In the genomic region with DNA sequence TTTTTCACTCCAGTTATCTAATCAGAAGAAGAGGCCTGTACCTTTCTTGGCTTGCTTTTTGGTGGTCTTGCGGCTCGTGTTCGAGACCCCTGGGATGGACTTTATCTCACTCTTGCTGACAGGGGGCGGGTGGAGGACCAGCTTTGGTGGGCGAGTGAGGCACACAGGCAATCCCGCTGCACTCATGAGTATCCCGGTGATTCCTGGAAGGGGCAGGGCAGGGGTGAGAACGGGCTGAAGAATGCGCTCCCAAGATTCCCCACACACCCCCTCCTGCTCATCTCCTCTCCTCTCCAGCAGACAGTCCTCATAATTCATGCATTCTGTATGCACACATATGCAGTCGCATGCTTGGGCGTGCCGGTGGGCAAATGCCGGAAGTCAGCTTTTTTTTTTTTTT, we compare ENCODE assay signal across 34 mouse cellular contexts. TPM values are rescaled to one million over a fixed set of nuclear protein-coding genes. Genes with fewer than 3 reads are reported as not detected.
DNase-seq lines count a peak whose midpoint lies in the region; ATAC-seq and TF ChIP-seq lines count a peak whose summit lies in the region.
"Had no signal": no experiment of that assay in that cellular context is flagged by ENCODE, and none has a peak within 500 bp of the region (broad histone marks: within the 10 kb centered on the region; RNA-seq: fewer than 3 reads in every experiment).

No protein-coding gene starts in this region.

- TF ChIP-seq EP300 in heart, adult 2 months (IDR thresholded peaks at IDR 0.05; ENCODE audit: insufficient read depth, low read depth, low read length), result no peak

- WGBS in heart, adult 2 months, result 67% methylated on average over 13 of the region's 13 CpGs
- WGBS in liver, adult 2 months, result 88% methylated on average over 13 of the region's 13 CpGs
- 70% methylated on average over 13 of the region's 13 CpGs for WGBS in liver, embryonic 12.5 days (ENCODE audit: insufficient replicate concordance)

- H3K4me1 ChIP-seq in heart, adult 2 months (ENCODE audit: control insufficient read depth, insufficient read depth, low read length), result peaks cover 15% of the 10 kb centered on the region
- peaks cover 41% of the 10 kb centered on the region for H3K4me1 ChIP-seq in liver, adult 2 months (ENCODE audit: control insufficient read depth, insufficient read depth, low read length)
- peaks cover 3% of the 10 kb centered on the region; the same call in 1 of the 2 replicates for H3K4me1 ChIP-seq in liver, embryonic 12.5 days
- peaks cover 52% of the 10 kb centered on the region for H3K4me1 ChIP-seq in E14TG2a.4 (replicated peaks; ENCODE audit: low read depth, low read length)
- H3K4me1 ChIP-seq in brown adipose tissue, adult 24 weeks (ENCODE audit: control insufficient read depth, insufficient read depth, insufficient read length, low read length), result peaks cover 44% of the 10 kb centered on the region

- peaks cover 4% of the 10 kb centered on the region for H3K36me3 ChIP-seq in heart, adult 2 months (ENCODE audit: control insufficient read depth, insufficient read depth, low read length)
- H3K36me3 ChIP-seq in liver, adult 2 months (ENCODE audit: control insufficient read depth, insufficient read depth, low read length), result 0 out of 2 replicates have a peak, but pooled peaks cover 4% of the 10 kb centered on the region
- H3K36me3 ChIP-seq in liver, embryonic 12.5 days, result 0 out of 2 replicates have a peak, but pooled peaks cover 2% of the 10 kb centered on the region
- no peaks in the 10 kb centered on the region for H3K36me3 ChIP-seq in E14TG2a.4 (ENCODE audit: insufficient read depth, low read length)
- H3K36me3 ChIP-seq: G1E; limb, embryonic 10.5 days had no signal

- peak overlapping the region; percentile 42 for H3K27ac ChIP-seq in heart, adult 2 months
- H3K27ac ChIP-seq in liver, adult 2 months (replicated peaks; ENCODE audit: insufficient read depth, low read depth, low read length), result peak overlapping the region; percentile 19; the same call in 1 of the 2 replicates
- no peak overlapping the region for H3K27ac ChIP-seq in liver, embryonic 12.5 days
- H3K27ac ChIP-seq in brown adipose tissue, adult 24 weeks (replicated peaks; ENCODE audit: low read depth, low read length), result peak overlapping the region; percentile 12; the same call in 1 of the 2 replicates
- H3K27ac ChIP-seq: embryonic facial prominence, embryonic 12.5 days; forebrain, embryonic 12.5 days; heart, embryonic 13.5 days; limb, embryonic 10.5 days had no signal

- H3K9me3 ChIP-seq in liver, embryonic 12.5 days (replicated peaks), result no peaks in the 10 kb centered on the region
- no peaks in the 10 kb centered on the region for H3K9me3 ChIP-seq in E14TG2a.4 (ENCODE audit: low read length)
- H3K9me3 ChIP-seq: embryonic facial prominence, embryonic 12.5 days; forebrain, embryonic 12.5 days; G1E; heart, embryonic 13.5 days; limb, embryonic 10.5 days; megakaryocyte, embryonic 14.5 days; midbrain, embryonic 15.5 days had no signal

- H3K27me3 ChIP-seq in heart, adult 2 months (ENCODE audit: control insufficient read depth, insufficient read depth, low read length), result no peaks in the 10 kb centered on the region
- no peaks in the 10 kb centered on the region for H3K27me3 ChIP-seq in liver, adult 2 months (ENCODE audit: control insufficient read depth, insufficient read depth, low read length)
- no peaks in the 10 kb centered on the region for H3K27me3 ChIP-seq in liver, embryonic 12.5 days (replicated peaks)
- H3K27me3 ChIP-seq in E14TG2a.4 (ENCODE audit: insufficient read depth, low read length), result peaks cover 2% of the 10 kb centered on the region
- H3K27me3 ChIP-seq: embryonic facial prominence, embryonic 12.5 days; forebrain, embryonic 12.5 days; heart, embryonic 13.5 days; megakaryocyte, embryonic 14.5 days; midbrain, embryonic 15.5 days had no signal

- no peaks in the 10 kb centered on the region for H3K79me2 ChIP-seq in heart, adult 2 months (replicated peaks; ENCODE audit: control insufficient read depth, insufficient read depth, low read length)
- H3K79me2 ChIP-seq in liver, adult 2 months (ENCODE audit: control insufficient read depth, insufficient read depth, low read length), result no peaks in the 10 kb centered on the region

- TF ChIP-seq POLR2A in heart, adult 2 months (IDR thresholded peaks at IDR 0.05; ENCODE audit: insufficient read depth, low read depth, low read length), result no peak
- no peak for TF ChIP-seq POLR2A in liver, adult 2 months (IDR thresholded peaks at IDR 0.05; ENCODE audit: extremely low read depth, insufficient read depth, low read length)

- no peak overlapping the region for H3K9ac ChIP-seq in heart, adult 2 months (ENCODE audit: low read depth, low read length)
- no peak overlapping the region for H3K9ac ChIP-seq in liver, adult 2 months (ENCODE audit: low read depth, low read length)
- no peak overlapping the region for H3K9ac ChIP-seq in liver, embryonic 12.5 days
- H3K9ac ChIP-seq: embryonic facial prominence, embryonic 12.5 days; forebrain, embryonic 12.5 days; heart, embryonic 13.5 days; liver, postnatal 0 days; midbrain, embryonic 15.5 days had no signal

- no peak for ATAC-seq in liver, embryonic 12.5 days
- no peak for ATAC-seq in erythroblast, adult 5-6 weeks (replicated peaks; ENCODE audit: low FRiP score, poor library complexity, severe bottlenecking)
- ATAC-seq: activated CD4-positive, CD25-positive, alpha-beta regulatory T cell, adult 4 months; CD4-positive, CD25-positive, alpha-beta regulatory T cell, adult 4 months; liver, postnatal 0 days; midbrain, embryonic 15.5 days had no signal

- intact Hi-C loops in heart, adult 2 months (cut with DNase I), result no loop called here

- no peak overlapping the region for H3K4me2 ChIP-seq in liver, embryonic 12.5 days
- H3K4me2 ChIP-seq: embryonic facial prominence, embryonic 12.5 days; forebrain, embryonic 12.5 days; heart, embryonic 13.5 days; midbrain, embryonic 15.5 days had no signal

- no peak overlapping the region for H3K4me3 ChIP-seq in heart, adult 2 months
- H3K4me3 ChIP-seq in liver, adult 2 months (ENCODE audit: insufficient read depth, low read depth, low read length), result no peak overlapping the region
- no peak overlapping the region for H3K4me3 ChIP-seq in liver, embryonic 12.5 days
- peak overlapping the region; percentile 35; the same call in 1 of the 2 replicates for H3K4me3 ChIP-seq in E14TG2a.4 (replicated peaks; ENCODE audit: low read length)
- H3K4me3 ChIP-seq in brown adipose tissue, adult 24 weeks (ENCODE audit: insufficient read depth, low read depth, low read length), result no peak overlapping the region
- H3K4me3 ChIP-seq: embryonic facial prominence, embryonic 12.5 days; erythroblast, embryonic 14.5 days; forebrain, embryonic 12.5 days; heart, embryonic 13.5 days; limb, embryonic 10.5 days; megakaryocyte, embryonic 14.5 days; midbrain, embryonic 15.5 days had no signal

- no peak for TF ChIP-seq CTCF in heart, adult 2 months (IDR thresholded peaks at IDR 0.05)
- TF ChIP-seq CTCF in liver, adult 2 months (IDR thresholded peaks at IDR 0.05; ENCODE audit: low read depth, low read length), result no peak
- no peak for TF ChIP-seq CTCF in E14TG2a.4 (conservative IDR thresholded peaks at IDR 0.05; ENCODE audit: low read length)

- DNase-seq in heart, adult 2 months, result no peak
- no peak for DNase-seq in heart, adult 18-20 months
- no peak for DNase-seq in liver, adult 2 months (ENCODE audit: extremely low read depth, low read depth, low spot score)
- no peak for DNase-seq in adrenal gland, adult (ENCODE audit: inconsistent age in 2 of 2, low spot score in 1 of 2)
- DNase-seq: adrenal gland, postnatal 10 days; cerebellum, adult 2 months; cerebellum, postnatal 25 days; heart, postnatal 14 days; kidney, adult 11 months; liver; liver, postnatal 0 days; lung, postnatal 36 days; right cerebral cortex, postnatal 14 days; thymus, postnatal 25 days had no signal

RNA-seq across cellular contexts. Expression of a gene that starts 16.0 kb away (rescaled TPM):
- 1 to 10 TPM; 5.7 to 6.2 TPM for total RNA-seq in heart, adult 2 months (2021)
- 3.7 and 5.0 TPM in 2 replicates for polyA plus RNA-seq in heart, adult 2 months (2012; rRNA removed)
- total RNA-seq in heart, adult 18-20 months (2021), result 1 to 10 TPM; 4.8 to 6.1 TPM
- total RNA-seq in liver, adult 2 months (2014; rRNA removed), result 1.8 and 3.8 TPM in 2 replicates
- polyA plus RNA-seq in liver, adult 2 months (2012; rRNA removed), result 6.5 and 7.2 TPM in 2 replicates
- 2.7 and 2.9 TPM in 2 replicates for polyA plus RNA-seq in liver, embryonic 12.5 days (2016; fragmentation: Nextera tagmentation; extraction: Ambion mirVana)
- 8.0 and 8.5 TPM in 2 replicates for polyA plus RNA-seq in brown adipose tissue, adult 24 weeks (2012; ENCODE audit: insufficient read depth, insufficient read length, missing spikeins)
- total RNA-seq in erythroblast, adult 5-6 weeks (2015; ENCODE audit: low replicate concordance), result 8.3 and 8.6 TPM in 2 replicates
- 4.2 and 6.0 TPM in 2 replicates for total RNA-seq in erythroblast, adult 5-6 weeks (2017; ENCODE audit: low replicate concordance)
- polyA plus RNA-seq: G1E had no signal

RNA-seq across cellular contexts. Expression of a gene that starts 24.6 kb away (rescaled TPM):
- total RNA-seq in heart, adult 2 months (2021), result 1 to 10 TPM; 7.4 to 8.0 TPM
- 3.5 and 4.3 TPM in 2 replicates for polyA plus RNA-seq in heart, adult 2 months (2012; rRNA removed)
- 1 to 10 TPM; 7.6 to 9.6 TPM for total RNA-seq in heart, adult 18-20 months (2021)
- total RNA-seq in liver, adult 2 months (2014; rRNA removed), result 27.1 and 30.9 TPM in 2 replicates
- 6.1 and 7.4 TPM in 2 replicates for polyA plus RNA-seq in liver, adult 2 months (2012; rRNA removed)
- 0.63 and 0.76 TPM in 2 replicates for polyA plus RNA-seq in liver, embryonic 12.5 days (2016; fragmentation: Nextera tagmentation; extraction: Ambion mirVana)
- 6.3 and 7.9 TPM in 2 replicates for polyA plus RNA-seq in brown adipose tissue, adult 24 weeks (2012; ENCODE audit: insufficient read depth, insufficient read length, missing spikeins)
- 92.8 and 101 TPM in 2 replicates for total RNA-seq in erythroblast, adult 5-6 weeks (2015; ENCODE audit: low replicate concordance)
- total RNA-seq in erythroblast, adult 5-6 weeks (2017; ENCODE audit: low replicate concordance), result 46.2 and 49.6 TPM in 2 replicates
- polyA plus RNA-seq: G1E had no signal

RNA-seq across cellular contexts. Expression of a gene that starts 57.5 kb away (rescaled TPM):
- not detected for total RNA-seq in heart, adult 2 months (2021)
- polyA plus RNA-seq in heart, adult 2 months (2012; rRNA removed), result not detected in 2 replicates
- not detected for total RNA-seq in heart, adult 18-20 months (2021)
- total RNA-seq in liver, adult 2 months (2014; rRNA removed), result not detected in 2 replicates
- polyA plus RNA-seq in liver, adult 2 months (2012; rRNA removed), result not detected in 2 replicates
- polyA plus RNA-seq in liver, embryonic 12.5 days (2016; fragmentation: Nextera tagmentation; extraction: Ambion mirVana), result not detected in 2 replicates
- not detected in 2 replicates for polyA plus RNA-seq in brown adipose tissue, adult 24 weeks (2012; ENCODE audit: insufficient read depth, insufficient read length, missing spikeins)
- total RNA-seq in erythroblast, adult 5-6 weeks (2015; ENCODE audit: low replicate concordance), result not detected in 2 replicates
- total RNA-seq in erythroblast, adult 5-6 weeks (2017; ENCODE audit: low replicate concordance), result not detected in 2 replicates
- total RNA-seq: adrenal gland, postnatal 10 days; gastrocnemius, adult 18-20 months; heart, postnatal 14 days; layer of hippocampus, postnatal 14 days; neutrophil, adult 5-6 weeks had no signal
- polyA plus RNA-seq: CD4-positive, CD25-positive, alpha-beta regulatory T cell, adult 4 months; cerebellum, adult 2 months; embryonic facial prominence, embryonic 12.5 days; erythroblast, embryonic 14.5 days; forebrain, embryonic 12.5 days; G1E; gonadal fat pad, adult 2 months; heart, embryonic 13.5 days; kidney, embryonic 16.5 days; large intestine, adult 2 months; limb, embryonic 10.5 days; liver, postnatal 0 days; midbrain, embryonic 15.5 days had no signal
